Mouse (Mus musculus): ENCODE results near the gene Ccl1. TPM values are rescaled to one million over a fixed set of nuclear protein-coding genes. Genes with fewer than 3 reads are reported as not detected.

The Ccl1 gene
- total RNA-seq (2015) (not detected in 2 replicates), total RNA-seq (2017) (not detected in 2 replicates)

GRCm38 (mm10) chr11:82305590-82305989, at the start of gene Ccl1:
Gene Ccl1, minus strand, starts transcription at chr11:82305690.
- ATAC-seq (ENCODE audit: poor library complexity, severe bottlenecking), result no peak

GRCm38 (mm10) chr11:82351039-82351438, 45.5 kb upstream of the Ccl1 start:
- ATAC-seq (ENCODE audit: poor library complexity, severe bottlenecking), result no peak

GRCm38 (mm10) chr11:82340900-82341299, 35.4 kb upstream of the Ccl1 start:
- ATAC-seq (ENCODE audit: poor library complexity, severe bottlenecking), result no peak

GRCm38 (mm10) chr11:82340416-82340815, 34.9 kb upstream of the Ccl1 start:
- ATAC-seq (ENCODE audit: poor library complexity, severe bottlenecking), result no peak

GRCm38 (mm10) chr11:82339921-82340401, 34.5 kb upstream of the Ccl1 start:
- ATAC-seq (ENCODE audit: poor library complexity, severe bottlenecking), result no peak

GRCm38 (mm10) chr11:82313153-82313552, 7.7 kb upstream of the Ccl1 start:
- ATAC-seq (ENCODE audit: poor library complexity, severe bottlenecking), result no peak

- ATAC-seq (ENCODE audit: poor library complexity, severe bottlenecking), result no peak
Measured at GRCm38 (mm10) chr11:82310336-82311045, 5.0 kb upstream of the Ccl1 start.

GRCm38 (mm10) chr11:82297895-82298294, 7.6 kb downstream of the Ccl1 start:
- ATAC-seq (ENCODE audit: poor library complexity, severe bottlenecking), result no peak

- no peak for ATAC-seq (ENCODE audit: poor library complexity, severe bottlenecking)
Measured at GRCm38 (mm10) chr11:82290841-82291240, 14.6 kb downstream of the Ccl1 start.

GRCm38 (mm10) chr11:82274149-82274812, 31.2 kb downstream of the Ccl1 start:
- ATAC-seq (ENCODE audit: poor library complexity, severe bottlenecking), result no peak

GRCm38 (mm10) chr11:82259131-82259530, 46.4 kb downstream of the Ccl1 start:
- ATAC-seq (ENCODE audit: poor library complexity, severe bottlenecking), result no peak

- no peak for ATAC-seq (ENCODE audit: poor library complexity, severe bottlenecking)
Measured at GRCm38 (mm10) chr11:82255601-82256000, 49.9 kb downstream of the Ccl1 start.

GRCm38 (mm10) chr11:82253421-82253820, 52.1 kb downstream of the Ccl1 start:
- no peak for ATAC-seq (ENCODE audit: poor library complexity, severe bottlenecking)

GRCm38 (mm10) chr11:82251251-82251650, 54.2 kb downstream of the Ccl1 start:
- ATAC-seq (ENCODE audit: poor library complexity, severe bottlenecking), result no peak

- no peak for ATAC-seq (ENCODE audit: poor library complexity, severe bottlenecking)
Measured at GRCm38 (mm10) chr11:82249945-82250344, 55.5 kb downstream of the Ccl1 start.

- ATAC-seq (ENCODE audit: poor library complexity, severe bottlenecking), result no peak
Measured at GRCm38 (mm10) chr11:82237439-82237838, 68.1 kb downstream of the Ccl1 start.

GRCm38 (mm10) chr11:82235551-82236207, 69.8 kb downstream of the Ccl1 start:
- peak; percentile 62 for ATAC-seq (ENCODE audit: poor library complexity, severe bottlenecking)

- ATAC-seq (ENCODE audit: poor library complexity, severe bottlenecking), result no peak
Measured at GRCm38 (mm10) chr11:82233991-82234390, 71.5 kb downstream of the Ccl1 start.

- no peak for ATAC-seq (ENCODE audit: poor library complexity, severe bottlenecking)
Measured at GRCm38 (mm10) chr11:82226976-82227375, 78.5 kb downstream of the Ccl1 start.

GRCm38 (mm10) chr11:82225936-82226335, 79.6 kb downstream of the Ccl1 start:
- ATAC-seq (ENCODE audit: poor library complexity, severe bottlenecking), result no peak

- no peak for ATAC-seq (ENCODE audit: poor library complexity, severe bottlenecking)
Measured at GRCm38 (mm10) chr11:82216531-82216930, 89.0 kb downstream of the Ccl1 start.

- peak; percentile 80 for ATAC-seq (ENCODE audit: poor library complexity, severe bottlenecking)
Measured at GRCm38 (mm10) chr11:82214405-82214804, 91.1 kb downstream of the Ccl1 start.

Data from megakaryocyte, adult 5-6 weeks (primary cell).